Mouse (Mus musculus) monocyte, adult 5-6 weeks (primary cell): ENCODE data around the gene Gm6904. TPM values are rescaled to one million over a fixed set of nuclear protein-coding genes. Genes with fewer than 3 reads are reported as not detected.

Experiments used
- total RNA-seq: library from RNA; stranded (forward); fragments of 200-1000, 200-491, 200-594 nt; gene quantifications from 3 replicates; pipeline ENCODE4 v1.2.3, GENCODE M21; 2017

Gm6904 gene
- total RNA-seq, 1 experiment from 2014 or later: 3.2 TPM

Other genes starting within 250 kb of the Gm6904 start
- not detected in 3 replicates for gene 1700129C05Rik, start 117.3 kb downstream of the Gm6904 start, total RNA-seq
- gene Gm5142, start 81.5 kb downstream of the Gm6904 start, total RNA-seq: not detected in 3 replicates
- 19.5 to 35.3 TPM (median 34.1 TPM) in 3 replicates for gene Rcbtb1, start 59.0 kb downstream of the Gm6904 start, total RNA-seq
- gene Phf11a, start 37.3 kb upstream of the Gm6904 start, total RNA-seq: 27.5 to 39.3 TPM (median 31.4 TPM) in 3 replicates
- 104 to 128 TPM (median 110 TPM) in 3 replicates for gene Phf11b, start 81.1 kb upstream of the Gm6904 start, total RNA-seq
- gene Phf11d, start 105.3 kb upstream of the Gm6904 start, total RNA-seq: 22.6 to 35.8 TPM (median 26.2 TPM) in 3 replicates
- gene Phf11c, start 135.2 kb upstream of the Gm6904 start, total RNA-seq: 2.9 to 6.6 TPM (median 6.6 TPM) in 3 replicates
- 42.6 to 56.7 TPM (median 54.3 TPM) in 3 replicates for gene Setdb2, start 180.7 kb upstream of the Gm6904 start, total RNA-seq
- gene Cab39l, start 180.8 kb upstream of the Gm6904 start, total RNA-seq: 13.2 to 39.5 TPM (median 26.0 TPM) in 3 replicates